Mouse (Mus musculus) CH12.LX (cell line): ENCODE results near the gene Tpm4.

Experiments
- CTCF ChIP-seq, 2 experiments: IDR thresholded peaks in 1 of 2; conservative IDR thresholded peaks in 1 of 2; 2 replicates each; pipeline ENCODE4 v1.5.1; 2011 to 2012; ENCODE audit warnings: low read depth in 2 of 2, low read length in 2 of 2, improper control_type of control experiment in 1 of 2, inconsistent platforms in 1 of 2, mild to moderate bottlenecking in 1 of 2, moderate library complexity in 1 of 2
- E2F4 ChIP-seq: IDR thresholded peaks from 2 replicates; pipeline ENCODE4 v1.6.1; 2011; ENCODE audit warnings: low read depth, low read length, improper control_type of control experiment; ENCODE audit not compliant: insufficient replicate concordance
- EP300 ChIP-seq: IDR thresholded peaks from 2 replicates; pipeline ENCODE4 v1.6.1; 2011; ENCODE audit warnings: low read length, improper control_type of control experiment
- MAFK ChIP-seq: IDR thresholded peaks from 2 replicates; pipeline ENCODE4 v1.6.1; 2011; ENCODE audit warnings: low read length, improper control_type of control experiment; ENCODE audit not compliant: insufficient replicate concordance
- MYC ChIP-seq: IDR thresholded peaks from 2 replicates; pipeline ENCODE4 v1.6.1; 2011; ENCODE audit warnings: low read depth, mild to moderate bottlenecking, improper control_type of control experiment, low read length
- NRF1 ChIP-seq: IDR thresholded peaks from 2 replicates; pipeline ENCODE4 v1.6.1; 2014; ENCODE audit warnings: low read depth, mild to moderate bottlenecking, inconsistent platforms, low read length, improper control_type of control experiment, moderate library complexity
- POLR2A ChIP-seq: IDR thresholded peaks from 2 replicates; pipeline ENCODE4 v1.6.1; 2011; ENCODE audit warnings: low read depth, mild to moderate bottlenecking, improper control_type of control experiment, low read length
- RCOR1 ChIP-seq: conservative IDR thresholded peaks from 2 replicates; pipeline ENCODE4 v1.6.1; 2012; ENCODE audit warnings: low read depth, mild to moderate bottlenecking, inconsistent platforms, low read length, improper control_type of control experiment
- ZNF384 ChIP-seq: IDR thresholded peaks from 2 replicates; pipeline ENCODE4 v1.6.1; 2012; ENCODE audit warnings: low read depth, low read length, improper control_type of control experiment, inconsistent platforms

GRCm38 (mm10) chr8:72160007-72160406 is 25.2 kb downstream of the Tpm4 start:
- TF ChIP-seq CTCF (conservative IDR thresholded peaks at IDR 0.05 in 1 of 2, IDR thresholded peaks at IDR 0.05 in 1 of 2; ENCODE audit: low read depth in 2 of 2, low read length in 2 of 2) (peak in 1 of 2 experiments; percentile 55; a peak in 2 of 4 replicates), ZNF384 (no peak; the same call in 1 of the 2 replicates), EP300 (no peak; the same call in 1 of the 2 replicates), E2F4 (0 out of 2 replicates have a peak, but pooled peaks have one; percentile 8), NRF1 (peak; percentile 18; the same call in 1 of the 2 replicates), MYC (peak; percentile 81), RCOR1 (no peak), MAFK (no peak), POLR2A (no peak)
